Mouse (Mus musculus) hindbrain, embryonic 12.5 days (tissue): ENCODE measurements around the gene Llph. TPM values are rescaled to one million over a fixed set of nuclear protein-coding genes. Genes with fewer than 3 reads are reported as not detected.

Experiments
- ATAC-seq: fragments of 200-750 bp; cut with Nextera tagmentation; 2 replicates; pipeline ENCODE4 v1.8.0; 2017; ENCODE audit warnings: moderate TSS enrichment; ENCODE audit not compliant: low FRiP score
- H3K27ac ChIP-seq: fragments of 300-500 bp; sonication (generic); 2 replicates; pipeline ENCODE4 v1.5.1; 2016; ENCODE audit warnings: mild to moderate bottlenecking
- H3K27me3 ChIP-seq: fragments of 300-500 bp; sonication (generic); 2 replicates; pipeline ENCODE4 v1.6.1; 2016; ENCODE audit warnings: mild to moderate bottlenecking
- H3K36me3 ChIP-seq: fragments of 300-500 bp; sonication (generic); 2 replicates; pipeline ENCODE4 v1.6.1; 2016; ENCODE audit warnings: mild to moderate bottlenecking
- H3K4me1 ChIP-seq: fragments of 300-500 bp; sonication (generic); 2 replicates; pipeline ENCODE4 v1.6.1; 2016
- H3K4me2 ChIP-seq: fragments of 300-500 bp; sonication (generic); replicated peaks from 2 replicates; pipeline ENCODE4 v1.6.1; 2016; ENCODE audit warnings: mild to moderate bottlenecking
- H3K4me3 ChIP-seq: fragments of 300-500 bp; sonication (generic); 2 replicates; pipeline ENCODE4 v1.5.1; 2016; ENCODE audit warnings: mild to moderate bottlenecking
- H3K9ac ChIP-seq: fragments of 300-500 bp; sonication (generic); 2 replicates; pipeline ENCODE4 v1.6.1; 2016; ENCODE audit warnings: mild to moderate bottlenecking, moderate library complexity
- H3K9me3 ChIP-seq: fragments of 300-500 bp; sonication (generic); replicated peaks from 2 replicates; pipeline ENCODE4 v1.6.1; 2016; ENCODE audit warnings: mild to moderate bottlenecking
- WGBS: fragments of 180-500 bp; shearing (Covaris S2); methylation state at CpG from one replicate; pipeline ENCODE4 v1.1.7; 2016; 5-methylcytosine and 5-hydroxymethylcytosine counted together
- polyA plus RNA-seq: library from polyadenylated mRNA; unstranded; fragments of >200 nt; fragmentation: Nextera tagmentation; extraction: Ambion mirVana; gene quantifications from 2 replicates; pipeline ENCODE4 v1.2.1, GENCODE M21; 2016

Gene Llph
- polyA plus RNA-seq: 46.9 and 48.0 TPM in 2 replicates

DNA sequence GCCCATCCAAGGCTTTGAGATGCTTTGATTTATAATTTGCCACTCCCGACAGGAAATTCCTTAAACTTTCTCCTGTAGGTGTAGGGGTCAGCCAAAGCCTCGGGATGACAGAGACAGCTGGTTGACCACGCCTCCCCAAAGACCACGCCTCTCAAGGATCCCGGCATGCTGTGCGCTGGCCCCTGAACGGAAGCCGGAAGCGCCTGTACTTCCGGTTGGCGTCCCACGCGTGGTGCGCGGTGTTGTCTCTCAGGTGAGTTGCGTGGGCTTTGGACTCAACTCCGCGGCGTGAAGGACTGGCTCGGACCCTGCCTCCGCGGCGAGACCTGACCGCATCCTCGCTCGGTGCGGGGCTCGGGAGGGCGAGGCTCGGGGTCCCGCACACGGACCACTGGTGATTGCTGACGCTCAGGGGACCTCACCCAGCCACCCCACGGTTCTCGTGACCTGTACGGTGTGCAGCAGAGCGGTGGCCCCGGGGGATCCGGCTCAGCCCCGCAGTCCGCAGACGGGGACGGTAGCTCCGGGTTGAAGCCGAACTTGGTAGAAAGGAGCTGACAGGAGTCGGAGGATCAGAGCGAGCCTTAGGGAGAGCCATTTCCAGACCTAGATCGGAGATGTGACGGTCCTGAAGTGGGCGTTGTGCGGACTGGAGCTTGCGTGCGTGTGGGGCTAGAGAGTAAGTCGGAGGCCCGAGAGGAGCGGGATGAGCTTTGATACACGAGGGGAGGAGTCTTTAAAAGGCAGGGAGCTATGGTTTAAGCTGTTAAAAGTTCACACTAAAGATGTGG lies at the start of gene Llph:
TSS of gene Llph (plus strand) at position 200 of the 791 bp plus-strand sequence.
- peak; percentile 94 for ATAC-seq
- under 1% methylated on average over 57 of the region's 57 CpGs for WGBS
- peak within 1 kb of the TSS; percentile 85 for H3K9ac ChIP-seq
- H3K4me1 ChIP-seq: peaks cover 12% of the 10 kb centered on the region
- H3K4me2 ChIP-seq: peak within 1 kb of the TSS; percentile 93
- 0 out of 2 replicates have a peak within 1 kb of the TSS, but pooled peaks have one; percentile 26 for H3K27ac ChIP-seq
- peak within 1 kb of the TSS; percentile 82 for H3K4me3 ChIP-seq
- H3K9me3 ChIP-seq: no peaks in the 10 kb centered on the region
- H3K27me3 ChIP-seq: no peaks in the 10 kb centered on the region
- peaks cover 30% of the 10 kb centered on the region for H3K36me3 ChIP-seq

DNA sequence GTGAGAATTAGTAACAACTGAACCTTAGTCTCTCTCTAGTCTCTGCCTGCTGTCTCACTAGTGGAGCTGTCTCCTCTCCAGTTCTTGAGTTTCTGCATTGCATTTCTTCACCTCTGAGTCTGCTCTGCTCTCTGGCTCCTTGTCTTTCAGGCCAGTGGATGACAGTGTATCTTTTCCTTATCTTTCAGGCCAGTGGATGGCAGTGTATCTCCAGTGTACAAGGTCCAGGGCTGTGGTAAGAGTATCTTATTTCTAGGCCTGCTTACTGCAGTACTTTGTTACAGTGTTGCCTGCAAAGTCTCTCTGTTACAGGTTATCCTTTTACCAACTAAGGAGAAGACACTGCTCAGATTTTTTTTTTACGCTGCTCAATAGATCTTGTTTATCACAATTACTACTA lies 44.0 kb upstream of the Llph start:
- Histone ChIP-seq H3K4me2 (no peak overlapping the region), H3K27ac (no peak overlapping the region), H3K27me3 (no peaks in the 10 kb centered on the region), H3K4me1 (no peaks in the 10 kb centered on the region), H3K36me3 (no peaks in the 10 kb centered on the region), H3K9me3 (0 out of 2 replicates have a peak, but pooled peaks cover 2% of the 10 kb centered on the region), H3K9ac (no peak overlapping the region), H3K4me3 (no peak overlapping the region)
- ATAC-seq: no peak
- 93% methylated on average over 1 of the region's 1 CpGs for WGBS

DNA sequence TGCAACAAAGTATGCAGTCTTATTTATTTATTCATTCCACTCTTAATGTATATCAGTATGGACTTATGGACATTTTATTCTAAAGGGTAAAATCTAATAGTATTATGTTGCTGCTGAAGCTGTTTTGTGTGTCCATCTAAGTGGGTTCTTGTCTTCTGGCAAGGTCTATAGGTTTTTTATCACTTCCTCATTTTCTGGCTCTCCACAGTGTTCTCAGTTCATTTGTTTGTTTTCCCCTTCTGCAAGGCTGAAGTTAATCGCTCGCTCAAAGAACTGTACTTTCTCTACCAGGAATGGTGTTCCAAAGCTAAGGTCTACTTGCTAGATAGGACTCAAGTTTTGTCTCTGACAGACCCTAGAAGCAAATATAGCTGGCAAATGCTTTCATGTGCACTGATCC lies 43.5 kb upstream of the Llph start:
- Histone ChIP-seq H3K4me1 (no peaks in the 10 kb centered on the region), H3K9me3 (0 out of 2 replicates have a peak, but pooled peaks cover 2% of the 10 kb centered on the region), H3K4me2 (no peak overlapping the region), H3K36me3 (no peaks in the 10 kb centered on the region), H3K4me3 (no peak overlapping the region), H3K27ac (no peak overlapping the region), H3K9ac (no peak overlapping the region), H3K27me3 (no peaks in the 10 kb centered on the region)
- no peak for ATAC-seq
- whole genome bisulfite sequencing: 88% methylated on average over 2 of the region's 2 CpGs

DNA sequence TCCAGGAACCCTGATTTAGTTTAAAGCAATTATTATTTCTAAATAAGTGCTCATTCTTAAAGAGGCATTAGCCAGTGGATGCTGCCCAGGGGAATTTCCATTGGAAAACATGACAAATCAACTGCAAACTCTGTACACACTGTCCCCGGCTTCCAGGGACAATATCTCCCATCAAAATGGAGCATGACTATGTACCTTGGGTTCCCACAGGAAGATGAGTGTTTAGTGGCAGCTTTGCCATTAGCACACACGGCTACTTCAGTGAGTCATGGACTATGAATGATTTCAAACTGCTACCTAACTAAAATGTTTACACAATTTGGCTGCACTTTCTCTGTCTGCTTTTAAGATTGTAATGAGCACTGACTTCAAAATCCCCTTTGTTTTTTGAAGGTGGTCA lies 38.4 kb upstream of the Llph start:
- no peak for ATAC-seq
- H3K9ac ChIP-seq: no peak overlapping the region
- H3K27ac ChIP-seq: no peak overlapping the region
- H3K36me3 ChIP-seq: no peaks in the 10 kb centered on the region
- no peaks in the 10 kb centered on the region for H3K4me1 ChIP-seq
- H3K4me2 ChIP-seq: no peak overlapping the region
- H3K9me3 ChIP-seq: 0 out of 2 replicates have a peak, but pooled peaks cover 2% of the 10 kb centered on the region
- no peaks in the 10 kb centered on the region for H3K27me3 ChIP-seq
- WGBS: 76% methylated on average over 2 of the region's 2 CpGs
- H3K4me3 ChIP-seq: no peak overlapping the region

DNA sequence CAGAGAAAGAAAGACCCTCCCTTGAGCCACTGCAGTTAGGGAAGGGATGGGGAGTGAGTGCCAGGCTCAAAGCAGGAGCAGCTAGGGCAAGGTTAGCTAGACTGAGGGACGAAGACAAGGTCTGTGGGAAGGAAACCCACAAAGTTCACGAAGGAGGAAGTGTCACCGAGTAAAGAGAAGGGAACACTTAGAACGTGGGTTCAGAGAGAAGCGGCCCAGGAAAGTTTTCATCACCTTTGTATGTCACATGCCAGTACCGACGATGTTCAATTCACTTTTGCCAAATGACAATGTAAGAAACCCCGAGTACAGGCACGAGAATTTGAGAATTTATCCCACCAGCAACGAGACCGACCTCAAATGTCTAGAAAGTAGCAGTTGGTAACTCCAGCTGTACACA lies 37.6 kb upstream of the Llph start:
- 0 out of 2 replicates have a peak, but pooled peaks cover 2% of the 10 kb centered on the region for H3K9me3 ChIP-seq
- no peaks in the 10 kb centered on the region for H3K4me1 ChIP-seq
- H3K4me3 ChIP-seq: no peak overlapping the region
- H3K9ac ChIP-seq: no peak overlapping the region
- 72% methylated on average over 11 of the region's 11 CpGs for WGBS
- no peak for ATAC-seq
- no peaks in the 10 kb centered on the region for H3K36me3 ChIP-seq
- no peak overlapping the region for H3K27ac ChIP-seq
- H3K4me2 ChIP-seq: no peak overlapping the region
- H3K27me3 ChIP-seq: no peaks in the 10 kb centered on the region

DNA sequence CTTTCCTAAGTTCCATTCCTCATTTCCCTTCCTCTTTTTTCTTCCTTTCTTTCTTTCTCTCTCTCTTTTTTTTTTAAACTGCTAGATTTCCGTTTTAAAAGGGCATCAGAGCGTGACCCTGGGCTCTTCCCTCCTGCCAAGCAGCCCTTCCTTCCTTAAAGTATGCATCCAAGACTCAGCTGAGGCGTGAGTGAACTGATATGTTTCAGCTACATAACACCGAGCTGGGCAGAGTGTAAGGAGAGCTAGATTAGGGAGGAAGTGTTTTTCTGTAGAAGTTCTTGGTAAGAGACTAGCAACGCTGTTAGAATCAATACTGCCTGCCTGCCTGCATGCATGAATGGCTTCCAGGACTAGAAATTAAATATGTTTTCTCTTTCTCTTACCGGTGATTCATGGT lies 37.1 kb upstream of the Llph start:
- Histone ChIP-seq H3K4me3 (no peak overlapping the region), H3K27me3 (no peaks in the 10 kb centered on the region), H3K4me2 (no peak overlapping the region), H3K9me3 (0 out of 2 replicates have a peak, but pooled peaks cover 2% of the 10 kb centered on the region), H3K27ac (no peak overlapping the region), H3K9ac (no peak overlapping the region), H3K36me3 (no peaks in the 10 kb centered on the region), H3K4me1 (no peaks in the 10 kb centered on the region)
- ATAC-seq: no peak
- WGBS: 30% methylated on average over 6 of the region's 6 CpGs

DNA sequence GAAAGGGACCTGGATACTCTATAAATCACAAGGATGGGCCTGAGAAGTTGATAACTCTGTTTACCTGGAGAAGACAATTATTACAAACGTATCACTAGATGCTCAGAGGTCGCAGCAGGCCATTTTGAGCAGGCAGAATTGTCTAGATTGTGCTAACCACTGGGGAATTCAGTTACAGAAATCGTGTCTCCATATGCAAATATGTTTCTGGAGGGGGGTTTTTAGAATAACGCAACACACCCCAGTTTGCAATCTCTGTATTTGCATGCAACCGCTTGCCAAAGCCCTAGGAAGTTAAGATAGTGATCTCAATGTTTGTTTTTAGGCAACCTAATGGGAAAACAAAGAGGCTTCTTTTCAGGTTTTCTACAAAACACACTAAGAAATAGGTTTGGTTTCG lies 35.7 kb upstream of the Llph start:
- H3K9me3 ChIP-seq: 0 out of 2 replicates have a peak, but pooled peaks cover 2% of the 10 kb centered on the region
- no peaks in the 10 kb centered on the region for H3K27me3 ChIP-seq
- no peaks in the 10 kb centered on the region for H3K4me1 ChIP-seq
- H3K36me3 ChIP-seq: no peaks in the 10 kb centered on the region
- no peak overlapping the region for H3K4me3 ChIP-seq
- 91% methylated on average over 6 of the region's 6 CpGs for WGBS
- H3K4me2 ChIP-seq: no peak overlapping the region
- no peak overlapping the region for H3K9ac ChIP-seq
- no peak overlapping the region for H3K27ac ChIP-seq
- no peak for ATAC-seq

DNA sequence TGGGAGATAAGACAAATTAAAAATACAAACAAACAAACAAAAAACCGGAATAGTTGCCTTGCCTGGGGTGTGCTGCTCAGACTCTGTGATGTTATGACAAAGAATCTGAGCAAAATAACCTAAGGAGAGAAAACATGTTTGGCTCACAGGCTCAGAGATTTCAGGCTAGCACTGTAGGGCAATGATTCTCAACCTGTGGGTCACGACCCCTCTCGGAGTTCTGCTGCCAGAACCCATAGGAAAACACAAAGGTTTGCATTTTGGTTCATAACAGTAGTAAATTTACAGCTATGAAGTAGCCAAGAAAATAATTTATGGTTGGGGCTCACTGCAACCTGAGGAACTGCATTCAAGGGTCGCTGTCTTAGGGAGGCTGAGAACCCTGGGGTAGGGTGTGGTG lies 34.6 kb upstream of the Llph start:
- 88% methylated on average over 4 of the region's 4 CpGs for WGBS
- Histone ChIP-seq H3K4me2 (no peak overlapping the region), H3K27ac (no peak overlapping the region), H3K9me3 (no peaks in the 10 kb centered on the region), H3K4me1 (no peaks in the 10 kb centered on the region), H3K27me3 (no peaks in the 10 kb centered on the region), H3K36me3 (no peaks in the 10 kb centered on the region), H3K9ac (no peak overlapping the region), H3K4me3 (no peak overlapping the region)
- ATAC-seq: no peak

DNA sequence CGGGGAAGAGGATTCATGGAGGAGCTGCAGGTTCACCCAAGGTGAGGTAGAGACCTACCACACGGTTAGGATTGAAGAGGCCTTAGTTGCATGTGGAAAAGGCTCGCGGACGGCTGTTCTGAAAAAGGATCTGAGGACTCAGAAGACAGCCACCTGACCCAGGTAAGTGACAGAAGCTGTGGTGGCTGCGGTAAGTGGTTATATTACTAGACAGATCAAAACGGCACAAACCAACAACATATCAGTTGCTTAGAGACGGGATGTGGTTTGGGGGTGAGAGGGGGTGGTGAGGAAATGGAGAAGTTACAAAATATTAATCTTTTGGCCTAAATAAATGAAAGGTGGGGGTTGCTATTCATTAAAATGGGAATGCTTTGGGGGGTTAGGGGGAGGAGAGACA lies 33.6 kb upstream of the Llph start:
- H3K4me3 ChIP-seq: no peak overlapping the region
- H3K4me1 ChIP-seq: no peaks in the 10 kb centered on the region
- WGBS: 92% methylated on average over 8 of the region's 8 CpGs
- H3K9me3 ChIP-seq: no peaks in the 10 kb centered on the region
- no peak overlapping the region for H3K27ac ChIP-seq
- H3K4me2 ChIP-seq: no peak overlapping the region
- no peaks in the 10 kb centered on the region for H3K27me3 ChIP-seq
- no peak overlapping the region for H3K9ac ChIP-seq
- no peak for ATAC-seq
- H3K36me3 ChIP-seq: no peaks in the 10 kb centered on the region

DNA sequence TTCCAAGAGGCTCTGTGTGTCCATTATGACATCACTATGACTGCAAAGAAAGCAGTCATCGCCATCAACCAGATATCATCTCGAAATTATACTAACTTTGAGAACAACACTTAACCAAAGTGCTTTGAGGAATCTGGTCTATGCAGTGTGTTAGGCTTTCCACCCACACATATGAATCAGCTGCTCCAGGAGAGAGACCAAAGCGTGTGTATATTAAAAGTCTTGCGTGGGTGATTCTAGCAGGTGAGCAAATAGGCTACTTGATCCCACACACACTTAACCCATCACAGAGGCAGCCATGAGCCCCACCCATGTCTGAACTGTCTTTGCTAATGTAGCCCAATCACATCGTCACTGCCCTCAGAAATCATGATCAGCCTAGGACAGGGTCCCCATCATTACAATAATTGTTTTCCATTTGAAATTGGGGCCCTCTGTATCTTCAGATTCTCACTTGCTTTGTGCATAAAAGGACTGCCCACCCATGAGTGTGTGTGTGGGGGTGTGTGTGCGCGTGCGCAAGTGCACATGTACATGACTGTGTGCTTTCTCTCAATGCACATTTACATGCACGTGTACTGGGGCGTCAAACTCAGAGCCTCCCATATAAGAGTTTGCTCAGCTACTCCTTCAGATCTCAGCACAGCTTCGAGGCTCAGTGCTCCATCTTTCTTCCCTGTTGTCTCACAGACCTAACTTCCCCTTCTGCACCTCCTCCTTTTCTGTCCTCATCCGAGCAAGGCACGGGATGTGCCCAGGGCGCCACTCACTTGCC lies 29.6 kb upstream of the Llph start:
- H3K36me3 ChIP-seq: no peaks in the 10 kb centered on the region
- H3K4me1 ChIP-seq: peaks cover 8% of the 10 kb centered on the region
- no peak overlapping the region for H3K27ac ChIP-seq
- no peak overlapping the region for H3K4me3 ChIP-seq
- WGBS: 82% methylated on average over 14 of the region's 14 CpGs
- H3K27me3 ChIP-seq: peaks cover 16% of the 10 kb centered on the region
- H3K4me2 ChIP-seq: no peak overlapping the region
- H3K9ac ChIP-seq: no peak overlapping the region
- no peaks in the 10 kb centered on the region for H3K9me3 ChIP-seq
- ATAC-seq: no peak

DNA sequence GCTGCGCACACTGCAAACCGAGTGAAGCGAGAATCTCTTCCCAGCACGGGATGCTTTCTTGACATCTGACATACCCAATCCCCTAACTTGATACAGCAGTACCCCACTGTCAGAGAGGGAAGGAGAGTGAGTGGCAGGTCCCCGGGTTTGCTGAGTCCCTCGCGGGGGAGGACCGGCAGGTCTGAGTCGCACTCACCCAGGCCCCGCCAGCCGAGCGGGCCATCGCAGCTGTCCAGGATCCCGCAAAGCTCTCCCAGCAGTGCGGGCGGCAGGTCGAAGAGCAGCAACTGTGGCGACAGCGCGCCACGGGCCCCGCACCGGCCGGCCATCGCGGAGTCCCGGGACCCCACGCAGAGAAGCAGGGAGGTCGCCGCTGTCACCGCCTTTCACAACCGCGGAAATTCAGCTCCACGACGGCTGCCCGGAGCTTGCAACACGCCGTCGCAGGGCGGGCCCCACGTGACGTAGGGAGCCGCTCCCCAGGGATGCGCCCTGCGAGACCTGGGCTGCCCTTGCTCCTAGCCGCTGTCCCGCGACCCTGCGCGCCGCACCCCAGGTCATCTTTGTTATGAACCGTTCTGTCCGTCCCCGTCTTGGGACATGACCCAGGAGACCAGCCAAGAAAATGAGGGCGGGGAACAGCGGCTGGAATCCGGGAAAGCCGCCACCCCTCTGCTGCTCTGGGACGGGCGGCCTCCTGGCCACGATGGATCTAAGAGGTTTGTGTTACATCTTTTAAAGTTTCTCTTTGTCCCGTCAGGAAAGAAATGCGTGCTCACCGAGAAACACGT lies 25.5 kb upstream of the Llph start, which contains the start of gene Tmbim4:
TSS of gene Tmbim4 (plus strand) at position 460 of the 791 bp plus-strand sequence.
- no peak within 1 kb of the TSS for H3K27ac ChIP-seq
- under 1% methylated on average over 62 of the region's 65 CpGs for WGBS
- peaks cover 8% of the 10 kb centered on the region for H3K4me1 ChIP-seq
- H3K27me3 ChIP-seq: peaks cover 25% of the 10 kb centered on the region
- peak within 1 kb of the TSS; percentile 49 for H3K4me3 ChIP-seq
- H3K9me3 ChIP-seq: no peaks in the 10 kb centered on the region
- peak within 1 kb of the TSS; percentile 87 for H3K4me2 ChIP-seq
- H3K36me3 ChIP-seq: no peaks in the 10 kb centered on the region
- ATAC-seq: peak; percentile 54; the same call in 1 of the 2 replicates
- peak within 1 kb of the TSS; percentile 61 for H3K9ac ChIP-seq

DNA sequence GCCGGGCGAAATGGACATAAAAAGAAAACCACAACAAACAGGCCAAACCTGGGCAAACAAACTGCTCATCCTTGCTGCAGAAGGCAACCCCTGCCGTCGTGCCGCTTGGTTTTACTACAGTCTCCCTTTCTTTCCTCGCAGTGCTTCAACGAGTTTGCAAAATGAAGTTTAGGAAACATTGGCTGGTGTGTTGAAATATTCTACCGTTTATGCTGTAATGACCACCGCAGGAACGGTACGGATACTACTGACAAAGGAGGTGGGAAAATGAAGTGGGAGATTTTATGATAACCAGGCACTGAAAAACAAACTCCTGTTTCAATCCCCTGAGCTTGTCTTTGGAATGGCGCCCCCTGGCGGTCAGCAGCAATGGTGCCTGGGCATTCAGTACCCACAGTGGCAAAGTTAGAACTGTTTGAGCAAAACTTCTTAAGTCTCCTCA lies 24.9 kb upstream of the Llph start, which contains the start of gene Irak3:
TSS of gene Irak3 (minus strand) at position 170 of the 442 bp plus-strand sequence.
- Histone ChIP-seq H3K9ac (peak within 1 kb of the TSS; percentile 61), H3K4me2 (peak within 1 kb of the TSS; percentile 87), H3K27me3 (peaks cover 25% of the 10 kb centered on the region), H3K27ac (no peak within 1 kb of the TSS), H3K36me3 (no peaks in the 10 kb centered on the region), H3K4me3 (peak within 1 kb of the TSS; percentile 49), H3K9me3 (no peaks in the 10 kb centered on the region), H3K4me1 (peaks cover 8% of the 10 kb centered on the region)
- ATAC-seq: no peak
- 2% methylated on average over 13 of the region's 13 CpGs for WGBS
